Mouse (Mus musculus) ES-Bruce4 (cell line): ENCODE results near the gene Syndig1. TPM values are rescaled to one million over a fixed set of nuclear protein-coding genes. Genes with fewer than 3 reads are reported as not detected.

ENCODE experiments used
- H3K27ac ChIP-seq: 2 replicates; pipeline ENCODE4 v1.5.1; 2012; ENCODE audit warnings: low read length, inconsistent platforms; ENCODE audit not compliant: insufficient read depth
- H3K27me3 ChIP-seq: 2 replicates; pipeline ENCODE4 v1.6.1; 2012; ENCODE audit warnings: mild to moderate bottlenecking, low read length, inconsistent platforms; ENCODE audit not compliant: control insufficient read depth, poor library complexity, insufficient read depth, severe bottlenecking
- H3K36me3 ChIP-seq: 2 replicates; pipeline ENCODE4 v1.6.1; 2012; ENCODE audit warnings: inconsistent platforms, mild to moderate bottlenecking, low read length, moderate library complexity; ENCODE audit not compliant: control insufficient read depth, poor library complexity, insufficient read depth, severe bottlenecking
- H3K4me1 ChIP-seq: one replicate; pipeline ENCODE4 v1.8.1; 2011; ENCODE audit warnings: low read length; ENCODE audit not compliant: control insufficient read depth, insufficient read depth
- H3K4me3 ChIP-seq: 2 replicates; pipeline ENCODE4 v1.5.1; 2011; ENCODE audit warnings: low read depth, mild to moderate bottlenecking, low read length
- H3K9ac ChIP-seq: 2 replicates; pipeline ENCODE4 v1.6.1; 2012; ENCODE audit warnings: low read depth, mild to moderate bottlenecking, inconsistent platforms; ENCODE audit not compliant: poor library complexity, severe bottlenecking
- H3K9me3 ChIP-seq: replicated peaks from 2 replicates; pipeline ENCODE4 v1.6.1; 2012; ENCODE audit warnings: mild to moderate bottlenecking, low read length, inconsistent platforms; ENCODE audit not compliant: control insufficient read depth, poor library complexity, insufficient read depth, severe bottlenecking
- CTCF ChIP-seq: IDR thresholded peaks from one replicate; pipeline ENCODE4 v1.8.1; 2011; ENCODE audit warnings: low read depth, low read length
- EP300 ChIP-seq: IDR thresholded peaks from 2 replicates; pipeline ENCODE4 v1.6.1; 2011; ENCODE audit warnings: low read depth, low read length; ENCODE audit not compliant: insufficient read depth
- POLR2A ChIP-seq: IDR thresholded peaks from one replicate; pipeline ENCODE4 v1.8.1; 2011; ENCODE audit warnings: low read length; ENCODE audit not compliant: insufficient read depth
- polyA plus RNA-seq: library from polyadenylated mRNA; stranded (reverse); fragments of >200 nt; gene quantifications from 2 replicates; pipeline ENCODE4 v1.2.4, GENCODE M21; 2011; ENCODE audit warnings: low read depth; ENCODE audit not compliant: missing spikeins, insufficient read depth, insufficient read length

Gene Syndig1
- polyA plus RNA-seq, 1 experiment, result 0.58 TPM

DNA sequence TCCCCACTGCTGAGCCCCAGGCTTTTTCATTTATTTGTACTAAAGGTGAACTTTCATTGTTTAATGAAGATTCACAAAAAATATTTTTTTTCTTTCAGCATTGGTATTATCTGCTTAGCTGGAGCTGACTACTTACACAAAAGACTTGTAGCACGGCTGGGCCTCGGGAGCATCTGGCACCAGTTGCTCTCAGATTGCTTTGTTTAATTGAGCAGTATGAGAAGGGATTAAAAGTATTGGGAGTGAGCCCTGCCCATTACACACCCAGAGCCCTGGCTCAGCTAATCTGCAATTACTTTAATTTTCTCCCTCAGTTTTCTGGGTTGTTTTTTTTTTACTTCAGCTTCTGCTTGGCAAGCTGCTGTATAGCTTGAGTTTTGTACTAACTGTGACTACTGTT, 62.6 kb downstream of the Syndig1 start:
- H3K27me3 ChIP-seq, result no peaks in the 10 kb centered on the region

DNA sequence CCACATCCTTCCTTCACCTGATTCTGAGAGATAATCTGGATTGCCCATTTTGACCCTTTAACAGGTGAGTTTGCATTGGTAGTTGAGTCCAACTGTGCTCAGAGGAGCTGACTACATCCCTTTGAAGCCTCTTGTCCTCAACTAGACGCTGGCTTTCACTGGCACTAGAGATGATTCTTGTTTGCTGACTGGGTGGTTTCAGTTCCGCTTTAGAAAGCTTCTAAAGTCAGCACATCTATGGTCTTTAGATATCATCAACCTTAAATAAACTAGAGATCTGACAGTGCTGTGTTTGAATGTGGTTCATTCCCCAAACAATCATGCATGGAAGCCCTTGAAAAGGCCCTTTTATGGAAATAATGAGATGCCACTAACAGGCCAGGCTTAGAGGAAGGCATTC, 67.3 kb downstream of the Syndig1 start:
- H3K9ac ChIP-seq, result no peak overlapping the region
- no peaks in the 10 kb centered on the region for H3K9me3 ChIP-seq
- no peaks in the 10 kb centered on the region for H3K36me3 ChIP-seq
- H3K4me3 ChIP-seq, result no peak overlapping the region
- no peaks in the 10 kb centered on the region for H3K27me3 ChIP-seq
- TF ChIP-seq EP300 (no peak), CTCF (no peak), POLR2A (no peak)
- peaks cover 2% of the 10 kb centered on the region for H3K4me1 ChIP-seq
- no peak overlapping the region for H3K27ac ChIP-seq

More for the DNA sequence above, 62.6 kb downstream of the Syndig1 start:
- no peak overlapping the region for H3K9ac ChIP-seq
- TF ChIP-seq POLR2A (no peak), EP300 (no peak), CTCF (no peak)
- no peak overlapping the region for H3K4me3 ChIP-seq
- H3K4me1 ChIP-seq, result peaks cover 2% of the 10 kb centered on the region
- no peak overlapping the region for H3K27ac ChIP-seq
- H3K36me3 ChIP-seq, result no peaks in the 10 kb centered on the region
- no peaks in the 10 kb centered on the region for H3K9me3 ChIP-seq

DNA sequence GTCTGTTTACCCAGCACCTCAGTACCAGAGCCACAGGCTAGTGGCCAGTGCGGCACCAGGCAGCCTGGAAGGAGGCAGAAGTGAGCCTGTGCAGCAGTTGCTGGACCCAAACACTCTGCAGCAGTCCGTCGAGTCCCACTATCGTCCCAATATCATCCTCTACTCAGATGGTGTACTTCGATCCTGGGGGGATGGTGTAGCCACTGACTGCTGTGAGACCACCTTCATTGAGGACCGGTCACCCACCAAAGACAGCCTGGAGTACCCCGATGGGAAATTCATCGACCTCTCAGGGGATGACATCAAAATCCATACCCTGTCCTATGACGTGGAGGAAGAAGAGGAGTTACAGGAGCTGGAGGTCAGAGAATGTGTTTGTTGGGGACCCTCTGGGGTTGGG, 70.6 kb downstream of the Syndig1 start:
- TF ChIP-seq POLR2A (no peak), CTCF (no peak), EP300 (no peak)
- Histone ChIP-seq H3K36me3 (no peaks in the 10 kb centered on the region), H3K27ac (no peak overlapping the region), H3K9ac (no peak overlapping the region), H3K4me3 (no peak overlapping the region), H3K9me3 (no peaks in the 10 kb centered on the region), H3K27me3 (no peaks in the 10 kb centered on the region), H3K4me1 (no peaks in the 10 kb centered on the region)

DNA sequence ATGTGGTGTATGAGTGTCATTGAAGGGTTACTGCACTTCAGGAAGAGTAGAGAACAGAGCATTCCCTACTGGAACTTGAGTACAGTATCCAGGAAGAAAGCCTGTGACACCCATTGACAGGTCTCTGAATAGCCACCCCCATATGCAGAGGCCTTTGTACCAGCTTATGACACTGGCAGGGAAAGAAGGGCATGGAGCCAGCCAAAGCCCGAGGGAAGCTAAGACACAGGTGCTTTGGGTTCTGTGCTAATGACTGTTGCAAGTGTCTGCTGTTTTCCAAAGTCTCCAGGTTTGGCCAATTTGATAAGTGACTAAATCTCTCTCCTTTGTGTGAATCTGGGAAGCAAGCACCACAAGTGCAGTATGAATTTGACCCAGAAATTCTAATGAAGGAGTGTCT, 71.6 kb downstream of the Syndig1 start:
- H3K4me3 ChIP-seq, result no peak overlapping the region

DNA sequence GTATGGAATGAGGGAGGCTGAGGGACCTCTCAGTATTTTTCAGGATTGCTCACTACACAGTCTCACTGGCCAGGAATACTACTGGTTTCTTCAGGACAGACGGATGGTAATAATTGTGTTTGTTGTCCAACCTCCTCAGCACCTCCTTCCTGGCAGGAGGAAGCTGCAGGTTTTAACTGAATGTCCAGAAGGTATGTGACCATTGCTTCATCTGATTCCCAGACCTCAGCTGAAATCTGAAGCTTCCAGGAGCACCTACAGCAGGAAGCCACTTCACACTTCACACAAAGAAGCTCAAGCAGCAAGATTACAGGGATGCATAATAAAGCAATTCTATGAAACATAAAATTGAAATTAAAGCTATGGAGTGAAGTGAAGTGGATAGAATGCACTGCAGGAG, 75.4 kb downstream of the Syndig1 start:
- Histone ChIP-seq H3K4me3 (no peak overlapping the region), H3K36me3 (no peaks in the 10 kb centered on the region), H3K4me1 (no peaks in the 10 kb centered on the region), H3K9me3 (no peaks in the 10 kb centered on the region), H3K27me3 (no peaks in the 10 kb centered on the region), H3K9ac (no peak overlapping the region), H3K27ac (no peak overlapping the region)
- no peak for TF ChIP-seq POLR2A
- TF ChIP-seq EP300, result no peak
- no peak for TF ChIP-seq CTCF

More for the DNA sequence above, 71.6 kb downstream of the Syndig1 start:
- no peaks in the 10 kb centered on the region for H3K4me1 ChIP-seq
- no peaks in the 10 kb centered on the region for H3K36me3 ChIP-seq
- no peaks in the 10 kb centered on the region for H3K27me3 ChIP-seq
- H3K27ac ChIP-seq, result no peak overlapping the region
- H3K9ac ChIP-seq, result no peak overlapping the region
- no peak for TF ChIP-seq POLR2A
- no peaks in the 10 kb centered on the region for H3K9me3 ChIP-seq

DNA sequence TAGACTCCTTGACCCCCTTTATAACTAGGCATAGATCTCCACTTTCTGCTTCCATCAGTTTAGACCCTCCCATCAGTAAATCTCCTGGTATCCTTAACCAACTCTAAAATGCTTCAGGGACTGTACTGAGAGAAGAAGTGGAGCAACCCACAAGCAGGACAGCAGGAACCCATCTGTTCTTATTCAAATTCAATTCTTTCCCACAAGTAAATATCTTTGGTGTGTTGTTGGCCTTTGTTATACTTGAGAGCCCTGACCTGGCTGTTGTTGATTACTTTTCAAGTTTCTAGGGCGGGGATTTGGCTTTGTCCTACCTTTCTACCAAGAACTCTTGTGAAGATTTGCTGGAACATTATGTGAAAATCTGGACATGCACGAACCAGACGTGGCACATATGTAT, 77.7 kb downstream of the Syndig1 start:
- Histone ChIP-seq H3K4me1 (no peaks in the 10 kb centered on the region), H3K36me3 (no peaks in the 10 kb centered on the region)
- TF ChIP-seq POLR2A, result no peak
- TF ChIP-seq CTCF, result no peak
- TF ChIP-seq EP300, result no peak

More for the DNA sequence above, 77.7 kb downstream of the Syndig1 start:
- no peak overlapping the region for H3K4me3 ChIP-seq
- H3K9ac ChIP-seq, result no peak overlapping the region
- H3K27me3 ChIP-seq, result no peaks in the 10 kb centered on the region
- H3K9me3 ChIP-seq, result no peaks in the 10 kb centered on the region
- H3K27ac ChIP-seq, result no peak overlapping the region
